Mouse (Mus musculus) ES-Bruce4 (cell line): ENCODE data around the gene Cttnbp2nl.

ENCODE experiments used
- CTCF ChIP-seq: IDR thresholded peaks from one replicate; pipeline ENCODE4 v1.8.1; 2011; ENCODE audit warnings: low read depth, low read length
- EP300 ChIP-seq: IDR thresholded peaks from 2 replicates; pipeline ENCODE4 v1.6.1; 2011; ENCODE audit warnings: low read depth, low read length; ENCODE audit not compliant: insufficient read depth
- POLR2A ChIP-seq: IDR thresholded peaks from one replicate; pipeline ENCODE4 v1.8.1; 2011; ENCODE audit warnings: low read length; ENCODE audit not compliant: insufficient read depth

DNA sequence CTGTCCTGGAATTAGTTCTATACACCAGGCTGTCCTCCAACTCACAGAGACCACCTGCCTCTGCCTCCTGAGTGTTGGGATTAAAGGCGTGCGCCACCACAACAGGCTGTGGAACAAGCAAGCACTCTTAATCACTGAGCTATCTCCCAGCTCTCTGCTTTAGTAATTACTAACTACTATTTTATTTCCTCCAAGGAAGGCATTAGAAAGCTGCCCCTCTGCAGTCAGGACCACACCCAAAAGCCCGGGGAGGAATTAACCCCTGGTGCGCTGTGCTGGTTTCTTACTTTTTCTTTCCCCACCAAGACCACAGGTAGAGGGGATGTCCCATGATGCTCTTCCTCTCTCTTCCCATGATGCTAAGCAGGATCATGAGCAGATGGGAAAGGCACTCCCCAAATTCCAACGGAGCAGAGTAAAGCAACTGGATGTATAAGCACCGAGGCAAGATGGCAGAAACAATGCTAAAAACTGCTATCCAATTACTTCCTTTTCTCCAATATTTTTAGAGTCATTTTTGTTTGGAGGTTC, 15.6 kb downstream of the Cttnbp2nl start:
- TF ChIP-seq CTCF (no peak), EP300 (no peak), POLR2A (no peak)
